Mouse (Mus musculus): ENCODE measurements around the gene Cacna2d1.

- no peak for TF ChIP-seq POLR2A (IDR thresholded peaks at IDR 0.05; ENCODE audit: insufficient read depth, low read depth, low read length)
- TF ChIP-seq CTCF (IDR thresholded peaks at IDR 0.05; ENCODE audit: insufficient read depth, low read depth, low read length): no peak
These were observed 381.5 kb downstream of the Cacna2d1 start for GRCm38 (mm10) chr5:16315983-16316390.
